Mouse (Mus musculus) heart, embryonic 12.5 days (tissue): Measurements from ENCODE around the gene Nckap5. TPM values are rescaled to one million over a fixed set of nuclear protein-coding genes. Genes with fewer than 3 reads are reported as not detected.

ENCODE experiments used
- ATAC-seq: fragments of 200-750 bp; cut with Nextera tagmentation; 2 replicates; pipeline ENCODE4 v1.8.0; 2017; ENCODE audit warnings: moderate TSS enrichment, moderate library complexity; ENCODE audit not compliant: insufficient number of reproducible peaks, low FRiP score
- H3K27ac ChIP-seq: fragments of 300-500 bp; sonication (generic); 2 replicates; pipeline ENCODE4 v1.5.1; 2016; ENCODE audit warnings: mild to moderate bottlenecking, moderate library complexity; ENCODE audit not compliant: poor library complexity, severe bottlenecking
- H3K27me3 ChIP-seq: fragments of 300-500 bp; sonication (generic); replicated peaks from 2 replicates; pipeline ENCODE4 v1.6.1; 2016; ENCODE audit warnings: mild to moderate bottlenecking, moderate library complexity
- H3K36me3 ChIP-seq: fragments of 300-500 bp; sonication (generic); 2 replicates; pipeline ENCODE4 v1.6.1; 2016; ENCODE audit warnings: mild to moderate bottlenecking, moderate library complexity
- H3K4me1 ChIP-seq: fragments of 300-500 bp; sonication (generic); replicated peaks from 2 replicates; pipeline ENCODE4 v1.6.1; 2016; ENCODE audit warnings: mild to moderate bottlenecking
- H3K4me2 ChIP-seq: fragments of 300-500 bp; sonication (generic); 2 replicates; pipeline ENCODE4 v1.6.1; 2016; ENCODE audit warnings: mild to moderate bottlenecking, moderate library complexity
- H3K4me3 ChIP-seq: fragments of 300-500 bp; sonication (generic); 2 replicates; pipeline ENCODE4 v1.5.1; 2016; ENCODE audit warnings: mild to moderate bottlenecking
- H3K9ac ChIP-seq: fragments of 300-500 bp; sonication (generic); 2 replicates; pipeline ENCODE4 v1.6.1; 2016; ENCODE audit warnings: mild to moderate bottlenecking, moderate library complexity
- H3K9me3 ChIP-seq: fragments of 300-500 bp; sonication (generic); replicated peaks from 2 replicates; pipeline ENCODE4 v1.6.1; 2016; ENCODE audit warnings: mild to moderate bottlenecking, moderate library complexity
- WGBS: fragments of 180-500 bp; shearing (Covaris S2); methylation state at CpG from one replicate; pipeline ENCODE4 v1.1.7; 2016; 5-methylcytosine and 5-hydroxymethylcytosine counted together
- polyA plus RNA-seq: library from polyadenylated mRNA; unstranded; fragments of >200 nt; fragmentation: Nextera tagmentation; extraction: Ambion mirVana; gene quantifications from 2 replicates; pipeline ENCODE4 v1.2.1, GENCODE M21; 2016

Nckap5 gene
- polyA plus RNA-seq, 1 experiment from 2014 or later, result 3.8 TPM

DNA sequence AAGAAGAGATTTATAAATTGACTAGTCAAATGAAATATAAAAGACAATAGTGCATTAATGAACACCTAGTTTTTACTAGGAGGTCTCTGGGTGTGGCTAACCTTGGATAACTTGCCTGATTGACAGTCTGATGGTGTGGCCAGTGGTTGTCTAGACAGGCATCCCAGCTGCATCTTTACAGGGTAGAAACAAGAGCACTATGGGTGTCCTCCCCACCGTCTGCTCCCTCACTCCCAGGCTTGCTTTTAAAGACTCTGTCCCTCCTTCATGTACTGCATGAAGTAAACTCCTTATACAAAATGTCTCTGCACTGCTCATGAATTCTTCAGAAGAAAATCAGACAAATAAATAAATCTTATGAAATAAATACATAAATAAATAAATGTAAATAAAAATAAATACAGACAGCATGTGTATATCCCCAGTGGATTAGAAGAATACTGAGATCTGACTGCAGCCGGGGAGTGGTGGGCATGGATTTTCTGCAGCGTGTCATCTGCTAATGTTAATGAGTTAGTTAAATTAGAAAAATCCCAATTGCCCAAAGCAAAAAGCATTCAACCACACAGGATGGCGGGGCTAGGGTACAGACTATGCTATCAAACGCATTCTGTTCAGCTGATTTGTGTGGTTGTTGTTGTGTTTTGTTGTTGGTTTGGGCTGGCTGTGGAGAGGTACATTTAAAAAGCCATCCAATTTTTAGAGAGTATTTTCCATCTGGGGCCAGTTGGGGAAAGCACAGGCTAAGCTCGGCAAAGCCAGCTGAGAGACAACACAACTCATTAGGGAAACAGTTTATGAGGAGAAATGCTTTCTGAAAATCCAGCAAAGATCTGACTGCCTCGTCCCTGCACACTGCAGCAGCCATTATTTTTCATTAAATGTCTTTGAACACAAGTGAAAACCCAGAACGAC lies 130.3 kb downstream of the Nckap5 start:
- Histone ChIP-seq H3K9me3 (no peaks in the 10 kb centered on the region), H3K4me2 (no peak overlapping the region)
- no peak for ATAC-seq

DNA sequence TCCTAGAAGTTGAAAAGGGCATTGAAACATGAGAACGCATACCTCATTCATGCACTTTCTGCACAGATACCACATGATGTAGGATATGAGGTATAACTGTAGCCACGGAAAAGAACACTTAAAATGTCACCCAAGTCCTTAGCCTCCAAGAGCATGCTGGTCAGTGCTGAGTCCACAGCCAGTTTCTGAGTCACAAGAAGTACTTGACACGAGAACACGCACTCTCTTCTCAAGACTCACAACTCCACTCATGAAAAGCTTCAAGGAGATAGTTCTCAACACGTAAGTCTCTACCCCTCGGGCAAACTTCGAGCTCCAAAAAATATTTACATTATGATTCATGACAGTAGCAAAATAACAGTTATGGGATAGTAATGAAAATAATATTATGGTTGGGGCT lies 137.0 kb downstream of the Nckap5 start:
- no peak for ATAC-seq

More for the DNA sequence above, 130.3 kb downstream of the Nckap5 start:
- H3K27me3 ChIP-seq, result no peaks in the 10 kb centered on the region
- no peaks in the 10 kb centered on the region for H3K36me3 ChIP-seq
- 73% methylated on average over 8 of the region's 8 CpGs for WGBS
- H3K4me3 ChIP-seq, result no peak overlapping the region
- no peak overlapping the region for H3K27ac ChIP-seq
- H3K4me1 ChIP-seq, result no peaks in the 10 kb centered on the region
- no peak overlapping the region for H3K9ac ChIP-seq

DNA sequence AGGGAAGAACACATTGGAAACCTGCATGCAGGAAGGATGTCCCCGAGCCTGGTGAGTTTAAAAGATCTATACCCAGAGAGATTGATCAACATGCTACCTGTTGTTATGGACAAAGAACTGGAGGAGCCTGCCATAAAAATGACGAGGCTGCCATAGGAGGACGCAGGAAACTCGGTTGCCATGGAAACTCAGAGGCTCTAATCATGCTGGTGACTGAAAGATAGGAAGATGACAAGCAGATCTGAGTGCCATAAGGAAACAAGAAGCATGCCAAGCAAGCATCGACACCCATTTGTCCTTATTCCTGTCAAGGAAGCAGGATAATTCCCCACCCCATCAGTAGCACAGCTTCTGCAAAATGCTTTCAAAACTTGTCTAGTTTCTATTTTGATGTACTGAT lies 142.0 kb downstream of the Nckap5 start:
- no peaks in the 10 kb centered on the region for H3K27me3 ChIP-seq
- ATAC-seq, result no peak
- no peaks in the 10 kb centered on the region for H3K36me3 ChIP-seq
- H3K4me3 ChIP-seq, result no peak overlapping the region
- H3K9ac ChIP-seq, result no peak overlapping the region
- peaks cover 9% of the 10 kb centered on the region for H3K4me1 ChIP-seq
- H3K27ac ChIP-seq, result no peak overlapping the region
- 58% methylated on average over 5 of the region's 5 CpGs for whole genome bisulfite sequencing
- H3K4me2 ChIP-seq, result no peak overlapping the region
- H3K9me3 ChIP-seq, result no peaks in the 10 kb centered on the region

More for the DNA sequence above, 137.0 kb downstream of the Nckap5 start:
- Histone ChIP-seq H3K27me3 (no peaks in the 10 kb centered on the region), H3K36me3 (no peaks in the 10 kb centered on the region), H3K9me3 (no peaks in the 10 kb centered on the region), H3K4me1 (no peaks in the 10 kb centered on the region), H3K27ac (no peak overlapping the region), H3K4me2 (no peak overlapping the region), H3K9ac (no peak overlapping the region), H3K4me3 (no peak overlapping the region)
- 80% methylated on average over 7 of the region's 7 CpGs for WGBS

DNA sequence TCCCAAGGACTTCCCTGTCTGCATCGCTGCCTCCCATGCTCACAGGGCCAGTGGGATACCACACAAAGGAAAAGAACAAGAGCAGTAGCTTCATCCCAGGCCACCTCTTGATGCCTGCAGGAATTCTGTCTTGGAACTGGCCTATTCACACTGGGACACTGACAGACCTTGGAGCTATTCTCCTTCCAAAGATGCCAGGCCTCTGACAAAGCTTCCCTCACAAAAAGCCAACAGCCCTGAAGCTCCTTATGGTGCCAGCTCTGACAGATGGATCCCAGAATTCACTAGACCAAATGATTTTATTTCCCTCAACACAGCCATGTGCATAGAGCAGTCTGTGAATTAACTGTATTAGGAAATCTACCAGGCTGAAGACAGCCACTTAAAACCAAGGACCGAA lies 143.9 kb downstream of the Nckap5 start:
- Histone ChIP-seq H3K4me3 (no peak overlapping the region), H3K27ac (no peak overlapping the region), H3K9me3 (no peaks in the 10 kb centered on the region), H3K4me1 (peaks cover 20% of the 10 kb centered on the region), H3K4me2 (no peak overlapping the region), H3K9ac (no peak overlapping the region), H3K27me3 (no peaks in the 10 kb centered on the region), H3K36me3 (no peaks in the 10 kb centered on the region)
- 74% methylated on average over 2 of the region's 2 CpGs for WGBS
- ATAC-seq, result no peak

DNA sequence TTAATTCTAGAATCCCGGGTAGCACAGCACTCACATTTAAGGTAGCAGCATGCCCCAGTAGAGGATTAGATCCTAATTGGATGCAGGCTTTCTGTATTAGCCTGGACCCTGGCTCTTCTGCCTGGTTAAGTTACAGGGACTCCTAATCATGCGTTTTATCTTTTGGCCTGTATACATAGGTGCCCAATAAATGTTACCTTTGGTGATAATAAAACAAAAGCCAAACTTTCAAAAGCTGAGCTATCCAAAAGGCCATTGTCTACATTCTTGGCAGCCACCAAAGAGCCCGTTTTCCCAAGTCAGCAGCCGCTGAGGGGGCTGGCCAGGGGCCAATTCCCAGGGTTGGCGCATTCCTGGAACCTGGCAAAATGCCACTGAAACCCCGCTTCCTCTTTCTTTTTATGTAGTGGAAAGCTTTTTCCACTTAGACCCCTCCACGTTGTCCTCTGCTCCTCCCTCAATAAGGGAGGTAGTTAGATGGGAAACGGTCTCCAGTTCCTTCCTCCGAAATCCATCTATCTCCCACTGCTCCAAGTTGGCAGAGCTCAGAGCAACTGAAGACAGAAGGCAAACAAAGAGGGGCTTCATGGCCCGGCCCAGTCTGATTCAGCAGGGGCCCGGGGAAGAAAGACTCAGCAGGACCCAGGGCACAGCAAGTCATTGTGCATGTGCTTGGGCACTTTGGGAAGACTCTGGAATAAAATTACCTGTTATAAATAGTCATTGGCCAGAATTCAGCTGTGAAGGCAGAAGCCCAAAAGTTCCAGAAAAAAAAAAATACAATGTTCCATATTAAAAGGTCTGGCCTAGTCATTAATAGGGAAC lies 146.8 kb downstream of the Nckap5 start:
- H3K27me3 ChIP-seq, result no peaks in the 10 kb centered on the region
- H3K27ac ChIP-seq, result peak overlapping the region; percentile 24; the same call in 1 of the 2 replicates
- no peaks in the 10 kb centered on the region for H3K9me3 ChIP-seq
- H3K36me3 ChIP-seq, result no peaks in the 10 kb centered on the region
- peak; percentile 81 for ATAC-seq
- no peak overlapping the region for H3K4me3 ChIP-seq
- 25% methylated on average over 11 of the region's 11 CpGs for WGBS
- no peak overlapping the region for H3K9ac ChIP-seq
- H3K4me2 ChIP-seq, result peak overlapping the region; percentile 50
- H3K4me1 ChIP-seq, result peaks cover 21% of the 10 kb centered on the region

DNA sequence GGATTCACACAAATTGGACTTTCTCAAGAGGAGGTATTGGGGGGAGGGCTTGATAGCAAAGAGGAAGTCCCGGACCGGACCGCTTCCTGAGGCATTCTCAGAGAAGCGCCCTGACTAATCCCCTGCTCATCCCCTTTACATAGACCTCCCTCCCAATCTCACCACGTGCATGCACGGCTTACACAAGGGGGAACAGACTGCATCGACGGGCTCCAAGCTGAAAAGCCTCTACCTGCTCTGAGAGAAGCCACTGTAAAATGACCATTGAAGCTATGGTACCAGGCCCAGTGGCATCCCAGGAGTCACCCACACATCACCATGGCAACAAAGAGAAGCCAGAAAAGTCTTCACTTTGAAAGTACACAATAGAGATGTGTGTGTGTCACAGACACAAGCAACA lies 148.8 kb downstream of the Nckap5 start:
- ATAC-seq, result 0 out of 2 replicates have a peak, but pooled peaks have one; percentile 8
- Histone ChIP-seq H3K4me2 (no peak overlapping the region), H3K36me3 (no peaks in the 10 kb centered on the region), H3K9me3 (no peaks in the 10 kb centered on the region), H3K9ac (no peak overlapping the region), H3K4me1 (peaks cover 21% of the 10 kb centered on the region), H3K27ac (no peak overlapping the region), H3K27me3 (no peaks in the 10 kb centered on the region), H3K4me3 (no peak overlapping the region)
- 27% methylated on average over 8 of the region's 8 CpGs for WGBS

DNA sequence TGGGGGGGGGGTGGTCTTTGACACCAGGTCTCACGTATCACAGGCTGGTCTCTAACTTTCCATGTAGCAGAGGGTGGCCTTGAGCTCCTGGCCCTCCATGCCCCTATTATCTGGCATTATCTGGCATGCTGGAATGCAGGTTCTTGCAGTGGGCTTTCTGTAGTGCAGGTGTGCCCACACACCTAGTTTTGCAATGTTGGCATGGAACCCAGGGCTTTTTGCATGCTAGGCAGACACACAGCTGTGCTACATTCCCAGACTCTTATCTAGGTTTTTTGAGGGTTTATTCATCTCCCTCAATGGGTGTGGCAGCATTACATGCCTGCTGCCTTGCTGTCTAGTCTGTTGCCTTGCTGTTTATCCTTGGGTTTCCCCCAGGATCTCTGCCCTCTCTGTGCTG lies 151.3 kb downstream of the Nckap5 start:
- Histone ChIP-seq H3K36me3 (no peaks in the 10 kb centered on the region), H3K4me2 (no peak overlapping the region), H3K9ac (no peak overlapping the region), H3K4me1 (peaks cover 22% of the 10 kb centered on the region), H3K27me3 (no peaks in the 10 kb centered on the region), H3K27ac (no peak overlapping the region), H3K4me3 (no peak overlapping the region), H3K9me3 (no peaks in the 10 kb centered on the region)
- WGBS, result 74% methylated on average over 1 of the region's 1 CpGs
- no peak for ATAC-seq

DNA sequence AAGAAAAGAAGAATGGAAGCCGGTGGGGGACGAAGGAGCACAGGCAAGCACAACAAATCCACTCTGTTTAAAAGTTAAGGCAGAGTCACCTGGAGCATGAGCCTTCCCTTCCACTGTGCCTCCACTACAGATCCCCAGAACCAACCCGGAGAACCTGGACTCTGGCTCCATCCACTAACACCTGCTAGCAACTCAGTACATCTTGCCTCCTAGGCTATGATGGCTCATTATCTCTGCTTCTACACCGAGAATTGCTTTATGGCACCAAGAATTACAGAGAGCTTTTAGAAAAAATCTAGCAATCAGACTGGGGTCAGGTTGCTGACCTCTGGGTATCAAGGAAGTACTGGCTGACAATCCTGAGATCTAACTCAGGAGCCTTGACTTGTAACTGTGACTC lies 153.3 kb downstream of the Nckap5 start:
- no peak overlapping the region for H3K9ac ChIP-seq
- peaks cover 7% of the 10 kb centered on the region for H3K4me1 ChIP-seq
- H3K36me3 ChIP-seq, result no peaks in the 10 kb centered on the region
- H3K27ac ChIP-seq, result no peak overlapping the region
- ATAC-seq, result no peak
- H3K27me3 ChIP-seq, result no peaks in the 10 kb centered on the region
- H3K9me3 ChIP-seq, result no peaks in the 10 kb centered on the region
- no peak overlapping the region for H3K4me3 ChIP-seq
- H3K4me2 ChIP-seq, result no peak overlapping the region
- WGBS, result 31% methylated on average over 4 of the region's 4 CpGs

DNA sequence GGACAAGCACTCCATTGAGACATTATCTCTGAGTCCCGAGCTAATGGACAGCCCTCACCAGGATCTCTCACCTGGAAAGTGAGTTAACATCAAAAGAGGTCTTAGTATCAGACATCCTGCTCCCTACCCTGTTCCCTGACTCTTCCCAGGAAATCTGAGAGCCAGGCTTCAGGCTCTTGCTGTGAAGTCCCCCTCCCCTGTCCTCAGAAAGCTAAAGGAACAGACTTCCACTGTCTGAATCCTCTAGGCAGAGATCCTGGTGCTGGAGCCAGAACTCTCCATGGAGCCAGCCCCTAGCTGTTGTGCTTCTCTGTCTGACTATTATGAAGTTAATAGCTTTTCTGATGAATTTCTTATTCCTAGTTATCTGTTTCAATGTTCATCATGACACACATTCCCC lies 153.8 kb downstream of the Nckap5 start:
- ATAC-seq, result no peak
- WGBS, result 4% methylated on average over 1 of the region's 1 CpGs
- Histone ChIP-seq H3K9me3 (no peaks in the 10 kb centered on the region), H3K4me2 (no peak overlapping the region), H3K4me3 (no peak overlapping the region), H3K36me3 (no peaks in the 10 kb centered on the region), H3K27me3 (no peaks in the 10 kb centered on the region), H3K4me1 (peaks cover 5% of the 10 kb centered on the region), H3K9ac (no peak overlapping the region), H3K27ac (no peak overlapping the region)

DNA sequence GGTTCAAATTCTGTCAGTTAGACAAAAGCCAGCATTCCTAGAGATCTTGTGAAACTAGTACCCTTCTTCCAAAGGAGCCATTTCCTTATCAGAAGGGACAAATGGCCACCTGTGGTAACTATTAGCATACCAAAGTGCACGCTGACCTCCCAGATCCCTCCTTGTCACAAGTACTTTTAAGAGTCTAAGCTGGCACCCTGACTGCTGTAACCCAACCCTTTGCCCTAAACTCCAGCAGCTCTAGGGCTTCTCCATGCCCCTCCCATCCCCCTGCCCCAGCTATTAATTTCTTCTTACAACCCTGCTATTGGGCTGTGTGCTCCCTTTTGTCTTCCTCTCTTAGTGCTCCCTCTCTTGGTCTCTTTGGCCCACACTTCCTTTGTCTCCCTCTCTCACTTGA lies 155.5 kb downstream of the Nckap5 start:
- H3K27me3 ChIP-seq, result no peaks in the 10 kb centered on the region
- H3K4me2 ChIP-seq, result no peak overlapping the region
- 26% methylated on average over 1 of the region's 1 CpGs for WGBS
- no peaks in the 10 kb centered on the region for H3K9me3 ChIP-seq
- ATAC-seq, result no peak
- H3K4me1 ChIP-seq, result 0 out of 2 replicates have a peak, but pooled peaks cover 3% of the 10 kb centered on the region
- no peak overlapping the region for H3K9ac ChIP-seq
- no peaks in the 10 kb centered on the region for H3K36me3 ChIP-seq
- H3K27ac ChIP-seq, result no peak overlapping the region
- H3K4me3 ChIP-seq, result no peak overlapping the region

DNA sequence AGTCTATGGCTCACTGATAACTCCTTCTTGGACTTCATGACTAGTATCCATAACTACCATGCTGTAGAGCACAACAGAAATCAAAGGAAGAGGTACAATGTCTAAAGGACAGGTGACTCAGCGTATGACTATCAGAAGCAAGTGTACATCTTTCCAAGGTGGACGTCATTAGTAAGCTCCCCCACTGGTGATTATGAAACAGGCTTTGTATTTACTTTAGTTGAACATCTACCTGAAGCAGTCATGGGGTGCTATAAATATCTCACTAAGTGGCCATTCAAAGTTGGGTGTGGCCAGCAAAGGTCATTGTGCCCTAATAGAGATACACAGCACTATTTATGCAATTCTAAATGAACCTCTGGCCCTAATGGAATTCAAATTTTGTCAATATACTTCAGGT lies 157.4 kb downstream of the Nckap5 start:
- Histone ChIP-seq H3K4me3 (no peak overlapping the region), H3K4me1 (0 out of 2 replicates have a peak, but pooled peaks cover 3% of the 10 kb centered on the region), H3K9me3 (no peaks in the 10 kb centered on the region), H3K27me3 (no peaks in the 10 kb centered on the region), H3K9ac (no peak overlapping the region), H3K36me3 (no peaks in the 10 kb centered on the region), H3K27ac (no peak overlapping the region), H3K4me2 (no peak overlapping the region)
- whole genome bisulfite sequencing, result 83% methylated on average over 2 of the region's 2 CpGs
- no peak for ATAC-seq
